Mouse (Mus musculus) E14TG2a.4 (cell line): ENCODE data around the gene Prss2.

Experiments used
- CTCF ChIP-seq: conservative IDR thresholded peaks from 2 replicates; pipeline ENCODE4 v1.5.1; 2014; ENCODE audit warnings: low read length
- NANOG ChIP-seq: IDR thresholded peaks from 2 replicates; pipeline ENCODE4 v1.6.1; 2014; ENCODE audit warnings: borderline replicate concordance, low read length, mixed read lengths

- no peak for TF ChIP-seq CTCF
- TF ChIP-seq NANOG, result no peak
Measured at GRCm38 (mm10) chr6:41547056-41547650, 25.6 kb downstream of the Prss2 start.
